Mouse (Mus musculus) limb, embryonic 13.5 days (tissue): ENCODE measurements around the gene Spn. TPM values are rescaled to one million over a fixed set of nuclear protein-coding genes. Genes with fewer than 3 reads are reported as not detected.
"Not testable (repeated sequence)": the region's sequence is repeated elsewhere in the genome, so short reads cannot be mapped to it uniquely, and the experiment has no call there.

ENCODE experiments used
- ATAC-seq: fragments of 200-750 bp; cut with Nextera tagmentation; 2 replicates; pipeline ENCODE4 v1.8.0; 2017; ENCODE audit warnings: low read depth, moderate number of reproducible peaks, moderate TSS enrichment; ENCODE audit not compliant: low FRiP score
- H3K27ac ChIP-seq: fragments of 300-500 bp; sonication (generic); 2 replicates; pipeline ENCODE4 v1.5.1; 2015; ENCODE audit warnings: inconsistent platforms, mild to moderate bottlenecking, moderate library complexity
- H3K27me3 ChIP-seq: fragments of 300-500 bp; sonication (generic); 2 replicates; pipeline ENCODE4 v1.6.1; 2015; ENCODE audit warnings: mild to moderate bottlenecking, inconsistent platforms
- H3K36me3 ChIP-seq: fragments of 300-500 bp; sonication (generic); 2 replicates; pipeline ENCODE4 v1.6.1; 2015; ENCODE audit warnings: inconsistent platforms, mild to moderate bottlenecking, moderate library complexity
- H3K4me1 ChIP-seq: fragments of 300-500 bp; sonication (generic); 2 replicates; pipeline ENCODE4 v1.6.1; 2015; ENCODE audit warnings: inconsistent platforms
- H3K4me2 ChIP-seq: fragments of 300-500 bp; sonication (generic); replicated peaks from 2 replicates; pipeline ENCODE4 v1.6.1; 2015; ENCODE audit warnings: inconsistent platforms, mild to moderate bottlenecking, moderate library complexity
- H3K4me3 ChIP-seq: fragments of 300-500 bp; sonication (generic); 2 replicates; pipeline ENCODE4 v1.5.1; 2015; ENCODE audit warnings: moderate library complexity, mild to moderate bottlenecking, inconsistent platforms
- H3K9ac ChIP-seq: fragments of 300-500 bp; sonication (generic); 2 replicates; pipeline ENCODE4 v1.6.1; 2015; ENCODE audit warnings: mild to moderate bottlenecking, inconsistent platforms
- H3K9me3 ChIP-seq: fragments of 300-500 bp; sonication (generic); 2 replicates; pipeline ENCODE4 v1.6.1; 2016; ENCODE audit warnings: inconsistent platforms
- WGBS: fragments of 180-500 bp; shearing (Covaris S2); methylation state at CpG from one replicate; pipeline ENCODE4 v1.1.7; 2015; 5-methylcytosine and 5-hydroxymethylcytosine counted together
- polyA plus RNA-seq: library from polyadenylated mRNA; unstranded; fragments of >200 nt; fragmentation: Nextera tagmentation; extraction: Ambion mirVana; gene quantifications from 2 replicates; pipeline ENCODE4 v1.2.1, GENCODE M21; 2015

The Spn gene
- 0.25 and 0.34 TPM in 2 replicates for polyA plus RNA-seq

DNA sequence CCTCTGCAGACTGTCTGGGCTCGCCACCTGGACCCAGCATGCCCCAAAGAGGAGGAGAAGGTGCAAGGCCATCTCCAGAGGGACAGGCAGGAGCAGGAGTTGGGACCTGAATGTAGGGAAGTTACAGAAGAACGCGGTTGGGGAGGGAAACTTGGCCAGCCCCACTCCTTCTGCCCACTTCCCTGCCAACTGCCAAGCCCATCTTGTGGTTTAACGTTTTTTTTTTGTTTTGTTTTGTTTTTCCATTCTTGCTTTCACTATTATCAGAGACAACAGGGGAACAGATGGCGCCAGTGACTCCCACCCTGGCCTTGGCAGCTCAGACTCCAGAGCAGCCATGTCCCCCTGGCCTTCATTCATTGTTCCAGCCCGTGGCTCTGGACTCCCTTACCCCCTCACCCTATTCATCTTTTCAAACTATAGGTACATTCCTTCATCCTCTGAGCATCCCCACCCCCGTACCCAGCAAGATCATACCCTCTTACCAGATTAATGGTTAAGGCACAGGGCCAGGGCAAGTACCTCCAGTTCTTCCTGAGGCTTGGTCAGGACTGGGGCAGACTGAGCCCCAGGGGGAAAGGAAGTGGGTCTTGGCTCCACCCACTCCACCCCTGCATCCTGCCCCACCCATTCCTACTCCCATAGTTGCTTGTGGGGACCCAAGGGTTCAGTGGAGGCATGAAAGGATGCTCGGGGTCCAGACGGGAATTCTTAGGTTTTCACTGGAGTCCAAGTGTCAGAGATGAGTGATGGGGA is at the start of gene Spn:
Gene Spn, minus strand, starts transcription at position 562 of the 756 bp plus-strand sequence.
- H3K9ac ChIP-seq, result no peak within 1 kb of the TSS
- no peak within 1 kb of the TSS for H3K4me3 ChIP-seq
- H3K9me3 ChIP-seq, result no peaks in the 10 kb centered on the region
- H3K27me3 ChIP-seq, result no peaks in the 10 kb centered on the region; the same call in 1 of the 2 replicates
- no peaks in the 10 kb centered on the region for H3K36me3 ChIP-seq
- H3K4me2 ChIP-seq, result no peak within 1 kb of the TSS
- no peak for ATAC-seq
- WGBS, result 69% methylated on average over 9 of the region's 9 CpGs
- H3K27ac ChIP-seq, result no peak within 1 kb of the TSS
- no peaks in the 10 kb centered on the region for H3K4me1 ChIP-seq

DNA sequence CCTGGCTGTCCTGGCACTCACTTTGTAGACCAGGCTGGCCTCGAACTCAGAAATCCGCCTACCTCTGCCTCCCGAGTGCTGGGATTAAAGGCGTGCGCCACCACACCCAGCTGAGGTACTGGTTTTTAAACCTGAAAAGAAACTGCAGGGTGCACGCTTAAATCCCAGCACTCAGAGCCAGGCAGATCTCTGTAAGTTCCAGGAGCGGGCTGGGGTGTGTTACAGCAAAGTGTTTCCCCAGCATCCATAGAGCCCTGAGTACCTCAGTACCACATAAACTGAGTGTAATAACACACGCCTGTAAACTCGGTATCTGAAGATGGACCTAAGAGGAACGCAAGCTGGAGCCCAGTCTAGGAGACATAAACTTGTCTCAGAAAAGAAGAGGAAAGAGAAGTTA is 49.7 kb upstream of the Spn start:
- H3K27ac ChIP-seq, result no peak overlapping the region
- no peak overlapping the region for H3K9ac ChIP-seq
- no peaks in the 10 kb centered on the region for H3K9me3 ChIP-seq
- H3K4me3 ChIP-seq, result no peak overlapping the region
- no peak overlapping the region for H3K4me2 ChIP-seq
- no peak for ATAC-seq
- H3K27me3 ChIP-seq, result no peaks in the 10 kb centered on the region
- peaks cover 14% of the 10 kb centered on the region for H3K36me3 ChIP-seq
- no peaks in the 10 kb centered on the region for H3K4me1 ChIP-seq
- whole genome bisulfite sequencing, result 73% methylated on average over 10 of the region's 10 CpGs

DNA sequence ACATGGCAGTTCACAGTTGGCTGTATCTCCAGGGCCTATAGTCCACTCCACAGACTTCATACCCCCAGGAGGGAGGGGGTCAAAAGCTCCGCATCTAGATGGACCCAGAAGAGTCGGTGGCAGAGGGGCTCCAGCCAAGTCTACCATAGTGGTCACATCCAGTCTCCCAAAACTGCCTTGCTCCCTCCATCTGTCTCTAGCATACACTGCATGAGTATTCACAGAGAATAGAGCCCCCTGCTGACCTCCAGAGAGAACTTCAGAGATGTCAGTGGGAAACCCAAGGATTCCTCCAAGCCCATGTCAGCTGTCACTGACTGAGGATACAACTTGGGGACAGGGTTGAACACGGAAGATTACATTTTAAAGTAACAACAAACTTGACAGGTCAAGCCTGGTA is 48.0 kb upstream of the Spn start:
- H3K27ac ChIP-seq, result no peak overlapping the region
- no peak overlapping the region for H3K9ac ChIP-seq
- H3K4me2 ChIP-seq, result no peak overlapping the region
- H3K27me3 ChIP-seq, result no peaks in the 10 kb centered on the region
- H3K4me3 ChIP-seq, result no peak overlapping the region
- no peaks in the 10 kb centered on the region for H3K4me1 ChIP-seq
- H3K36me3 ChIP-seq, result no peaks in the 10 kb centered on the region
- no peak for ATAC-seq
- 66% methylated on average over 3 of the region's 3 CpGs for WGBS
- H3K9me3 ChIP-seq, result no peaks in the 10 kb centered on the region

DNA sequence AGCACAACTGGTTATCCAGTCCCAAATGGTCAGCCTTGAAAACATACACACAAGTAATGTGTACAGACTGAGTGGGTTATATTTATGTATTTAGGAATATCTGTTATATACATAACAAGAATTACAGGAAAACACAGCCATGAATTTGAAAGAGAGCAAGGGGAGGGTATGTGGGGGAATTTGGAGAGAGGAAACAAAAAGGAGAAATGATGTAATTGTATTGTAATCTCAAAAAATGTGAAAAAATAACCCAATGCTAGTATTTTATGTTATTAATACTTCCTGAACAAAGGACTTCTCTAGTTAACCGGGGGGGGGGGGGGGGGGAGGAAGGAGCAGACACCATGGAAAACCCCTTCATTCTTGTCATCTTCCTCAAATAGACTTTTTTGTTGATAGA is 47.1 kb upstream of the Spn start:
- Histone ChIP-seq H3K4me2 (no peak overlapping the region), H3K36me3 (no peaks in the 10 kb centered on the region), H3K9ac (no peak overlapping the region), H3K9me3 (no peaks in the 10 kb centered on the region), H3K27ac (no peak overlapping the region), H3K27me3 (no peaks in the 10 kb centered on the region), H3K4me3 (no peak overlapping the region), H3K4me1 (no peaks in the 10 kb centered on the region)
- WGBS, result 42% methylated on average over 1 of the region's 1 CpGs
- no peak for ATAC-seq

DNA sequence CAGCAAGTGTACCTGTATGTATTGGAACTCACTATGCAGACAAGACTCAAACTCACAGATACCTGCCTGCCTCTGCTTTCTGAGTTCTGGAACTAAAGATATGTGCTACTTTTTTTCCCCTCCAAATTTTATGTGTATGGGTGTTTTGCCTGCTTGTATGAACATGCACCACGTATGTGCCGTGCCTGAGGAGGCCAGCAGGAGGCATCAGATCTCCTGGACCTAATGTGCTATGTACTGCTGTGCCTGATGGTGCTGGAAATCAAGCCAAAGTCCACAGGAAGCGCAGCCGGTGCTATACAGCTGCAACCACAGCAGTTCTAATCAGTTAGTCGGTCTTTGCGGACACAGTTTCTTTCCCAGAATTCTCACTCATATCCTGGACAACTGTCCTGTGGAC is 46.2 kb upstream of the Spn start:
- ATAC-seq, result no peak
- Histone ChIP-seq H3K4me2 (no peak overlapping the region), H3K9ac (no peak overlapping the region), H3K36me3 (no peaks in the 10 kb centered on the region), H3K9me3 (0 out of 2 replicates have a peak, but pooled peaks cover 3% of the 10 kb centered on the region), H3K27ac (no peak overlapping the region), H3K4me3 (no peak overlapping the region), H3K4me1 (no peaks in the 10 kb centered on the region), H3K27me3 (no peaks in the 10 kb centered on the region)
- 72% methylated on average over 6 of the region's 6 CpGs for WGBS

DNA sequence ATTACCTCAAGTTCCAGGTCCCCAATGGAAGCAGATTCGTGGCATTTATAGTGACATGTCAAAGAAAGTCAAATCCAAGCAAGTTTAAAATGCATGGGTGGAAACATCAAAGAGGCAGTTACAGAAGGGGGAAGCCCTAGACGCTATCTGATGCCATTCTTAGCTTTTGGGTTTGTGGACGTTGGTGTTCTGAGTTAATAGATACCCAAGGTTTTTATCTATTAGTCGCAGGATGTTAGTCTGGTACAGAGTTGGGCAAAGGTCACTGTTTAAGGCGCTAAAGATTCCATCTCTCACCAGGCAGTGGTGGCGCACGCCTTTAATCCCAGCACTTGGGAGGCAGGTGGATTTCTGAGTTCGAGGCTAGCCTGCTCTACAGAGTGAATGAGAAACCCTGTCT is 45.7 kb upstream of the Spn start:
- WGBS, result 79% methylated on average over 8 of the region's 8 CpGs
- H3K4me1 ChIP-seq, result no peaks in the 10 kb centered on the region
- H3K9me3 ChIP-seq, result 0 out of 2 replicates have a peak, but pooled peaks cover 3% of the 10 kb centered on the region

DNA sequence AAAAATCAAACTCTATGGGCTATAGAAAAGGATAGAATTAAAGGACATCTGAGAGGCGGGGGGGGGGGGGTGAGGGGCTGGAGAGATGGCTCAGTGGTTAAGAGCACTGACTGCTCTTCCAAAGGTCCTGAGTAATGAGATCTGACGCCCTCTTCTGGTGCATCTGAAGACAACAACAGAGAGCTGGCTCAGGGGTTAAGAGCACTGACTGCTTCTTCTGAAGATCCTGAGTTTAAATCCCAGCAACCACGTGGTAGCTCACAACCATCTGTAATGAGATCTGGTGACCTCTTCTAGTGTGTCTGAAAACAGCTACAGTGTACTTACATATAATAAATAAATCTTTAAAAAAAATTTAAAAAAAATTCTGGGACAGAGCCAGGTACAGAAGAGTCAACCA is 44.1 kb upstream of the Spn start:
- H3K4me1 ChIP-seq, H3K27me3 ChIP-seq, H3K4me3 ChIP-seq, H3K4me2 ChIP-seq, H3K27ac ChIP-seq, ATAC-seq, H3K9ac ChIP-seq, H3K36me3 ChIP-seq, H3K9me3 ChIP-seq: not testable (repeated sequence)
- 34% methylated on average over 3 of the region's 3 CpGs for WGBS

More for the DNA sequence above, 45.7 kb upstream of the Spn start:
- H3K27ac ChIP-seq, result no peak overlapping the region
- H3K4me2 ChIP-seq, result no peak overlapping the region
- H3K36me3 ChIP-seq, result no peaks in the 10 kb centered on the region
- no peak overlapping the region for H3K4me3 ChIP-seq
- no peaks in the 10 kb centered on the region for H3K27me3 ChIP-seq
- ATAC-seq, result no peak
- no peak overlapping the region for H3K9ac ChIP-seq

DNA sequence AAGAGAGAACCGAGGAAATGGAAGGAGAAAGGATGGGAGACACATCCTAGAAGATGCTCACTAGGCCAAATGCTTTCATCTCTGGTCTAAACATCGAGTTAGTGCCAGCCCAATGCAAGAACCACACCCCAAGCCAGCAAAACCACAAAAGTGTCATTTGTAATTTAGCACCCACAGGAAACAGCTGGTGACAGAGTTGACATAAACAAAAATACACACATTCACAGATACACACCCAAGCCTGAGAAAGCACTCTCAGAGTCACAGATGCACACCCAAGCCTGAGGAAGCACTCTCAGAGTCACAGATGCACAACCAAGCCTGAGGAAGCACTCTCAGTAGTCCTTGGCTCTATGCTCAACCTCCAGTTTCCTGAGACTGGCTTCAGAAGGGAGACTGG is 43.2 kb upstream of the Spn start:
- H3K4me1 ChIP-seq, result no peaks in the 10 kb centered on the region
- H3K4me2 ChIP-seq, result no peak overlapping the region
- H3K4me3 ChIP-seq, result no peak overlapping the region
- no peaks in the 10 kb centered on the region for H3K36me3 ChIP-seq
- 67% methylated on average over 2 of the region's 2 CpGs for WGBS
- H3K9ac ChIP-seq, result no peak overlapping the region
- 0 out of 2 replicates have a peak, but pooled peaks cover 3% of the 10 kb centered on the region for H3K9me3 ChIP-seq
- H3K27ac ChIP-seq, result no peak overlapping the region
- no peak for ATAC-seq
- H3K27me3 ChIP-seq, result no peaks in the 10 kb centered on the region

DNA sequence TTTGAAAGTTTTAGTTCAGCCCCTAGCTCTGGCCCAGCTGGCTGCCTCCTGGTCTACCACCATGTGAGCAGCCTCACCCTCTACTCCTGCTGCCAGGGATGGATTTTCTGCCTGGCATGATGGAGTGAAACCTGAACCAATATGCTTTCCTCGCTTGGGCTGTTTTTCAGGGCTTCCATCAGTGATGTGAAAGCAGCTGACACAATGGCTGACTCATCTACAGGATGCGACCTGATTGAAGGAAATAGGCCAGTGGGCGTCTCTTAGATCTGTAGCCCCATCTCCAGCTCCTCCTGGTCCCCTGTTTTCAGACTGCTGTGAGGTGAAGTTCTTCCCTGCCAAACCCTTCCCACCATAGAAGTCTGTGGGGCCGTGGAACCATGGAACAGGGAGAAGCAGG is 39.3 kb upstream of the Spn start:
- 81% methylated on average over 4 of the region's 4 CpGs for WGBS
- Histone ChIP-seq H3K4me1 (no peaks in the 10 kb centered on the region), H3K9me3 (0 out of 2 replicates have a peak, but pooled peaks cover 3% of the 10 kb centered on the region), H3K27ac (no peak overlapping the region), H3K9ac (no peak overlapping the region), H3K4me2 (no peak overlapping the region), H3K27me3 (no peaks in the 10 kb centered on the region), H3K36me3 (no peaks in the 10 kb centered on the region), H3K4me3 (no peak overlapping the region)
- no peak for ATAC-seq

DNA sequence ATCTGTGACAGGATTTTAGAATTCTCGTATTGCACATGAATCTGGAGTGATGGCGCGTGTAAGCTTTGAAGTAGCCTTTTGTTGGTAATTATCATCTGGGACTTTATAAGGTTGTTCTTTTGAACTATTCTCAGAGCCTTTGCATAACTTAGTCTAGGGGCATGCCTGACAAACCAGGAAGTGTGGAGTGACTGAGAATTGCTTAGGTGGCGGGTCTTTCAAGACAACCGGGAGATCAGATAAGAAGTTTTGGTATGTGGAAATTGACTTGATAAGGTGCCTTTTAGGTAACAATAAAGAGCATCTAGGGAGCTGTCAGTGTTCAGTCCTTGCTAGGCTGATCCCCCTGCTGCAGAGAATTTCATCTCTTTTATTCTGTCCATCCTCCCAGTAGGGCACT is 28.9 kb upstream of the Spn start:
- ATAC-seq, result no peak

DNA sequence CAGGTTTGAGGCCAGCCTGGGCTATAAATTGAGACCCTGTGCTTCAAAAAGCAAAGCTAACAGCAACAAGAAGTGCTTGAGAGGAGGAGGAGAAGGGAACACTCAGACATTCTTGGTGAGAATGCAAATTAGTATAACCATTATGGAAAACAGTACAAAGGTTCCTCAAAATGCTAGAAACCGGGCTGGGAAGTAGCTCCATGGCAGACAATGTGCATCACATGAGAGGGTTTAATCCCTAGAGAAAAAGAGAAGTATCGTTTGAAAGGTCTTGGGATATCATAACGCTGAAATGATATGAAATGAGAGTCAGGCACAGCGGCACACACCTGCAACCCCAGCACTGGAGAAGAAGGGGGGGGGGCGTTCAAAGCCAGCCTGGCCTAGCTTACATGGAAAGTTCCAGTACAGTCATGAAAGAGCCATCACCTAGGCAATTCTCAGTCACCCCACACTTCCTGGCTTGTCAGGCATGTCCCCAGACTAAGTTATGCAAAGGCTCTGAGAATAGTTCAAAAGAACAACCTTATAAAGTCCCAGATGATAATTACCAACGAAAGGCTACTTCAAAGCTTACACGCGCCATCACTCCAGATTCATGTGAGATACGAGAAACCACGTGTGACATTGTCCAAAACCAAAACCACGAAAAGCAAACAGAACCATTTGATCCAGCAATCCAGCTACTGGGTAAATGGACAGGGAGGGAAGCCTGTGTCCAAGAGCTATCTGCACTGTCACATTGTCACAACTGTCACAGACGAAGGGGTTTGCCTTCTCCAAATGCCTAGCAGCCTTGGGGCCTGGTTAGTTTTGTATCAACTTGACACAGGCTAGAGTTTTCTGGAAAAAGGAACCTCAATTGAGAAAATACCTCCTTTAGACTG is 28.2 kb upstream of the Spn start:
- no peaks in the 10 kb centered on the region for H3K36me3 ChIP-seq
- no peak overlapping the region for H3K4me2 ChIP-seq
- 85% methylated on average over 12 of the region's 12 CpGs for WGBS
- no peak overlapping the region for H3K9ac ChIP-seq
- no peaks in the 10 kb centered on the region for H3K4me1 ChIP-seq
- no peaks in the 10 kb centered on the region for H3K9me3 ChIP-seq
- H3K4me3 ChIP-seq, result no peak overlapping the region
- H3K27me3 ChIP-seq, result no peaks in the 10 kb centered on the region
- ATAC-seq, result no peak
- H3K27ac ChIP-seq, result no peak overlapping the region

More for the DNA sequence above, 28.9 kb upstream of the Spn start:
- Histone ChIP-seq H3K27ac (no peak overlapping the region), H3K4me2 (no peak overlapping the region), H3K9ac (no peak overlapping the region), H3K9me3 (no peaks in the 10 kb centered on the region), H3K4me1 (no peaks in the 10 kb centered on the region), H3K27me3 (no peaks in the 10 kb centered on the region), H3K4me3 (no peak overlapping the region), H3K36me3 (no peaks in the 10 kb centered on the region)
- WGBS, result 84% methylated on average over 5 of the region's 5 CpGs

DNA sequence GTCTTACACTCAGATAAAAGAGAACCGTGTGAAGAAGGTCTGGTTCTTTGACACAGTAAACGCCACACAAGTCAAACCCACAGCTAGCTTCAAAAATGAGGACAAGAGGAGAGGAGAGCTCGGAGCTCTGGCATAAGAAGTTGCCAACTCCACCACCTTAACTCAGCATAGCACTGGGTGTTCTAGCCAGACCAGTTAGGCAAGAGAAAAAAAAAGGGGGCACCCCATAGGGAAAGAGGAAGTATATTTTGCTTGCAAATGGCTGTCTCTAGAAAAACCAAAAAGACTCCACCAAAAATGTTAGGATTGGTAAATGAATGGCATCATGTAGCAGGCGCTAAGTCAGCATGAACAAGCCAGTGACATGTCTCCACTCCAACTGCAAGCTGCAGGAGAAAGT is 26.4 kb upstream of the Spn start:
- 88% methylated on average over 4 of the region's 4 CpGs for WGBS

More for the DNA sequence above, 26.4 kb upstream of the Spn start:
- Histone ChIP-seq H3K4me2 (no peak overlapping the region), H3K4me1 (no peaks in the 10 kb centered on the region), H3K9ac (no peak overlapping the region), H3K27me3 (no peaks in the 10 kb centered on the region), H3K4me3 (no peak overlapping the region), H3K9me3 (no peaks in the 10 kb centered on the region), H3K36me3 (no peaks in the 10 kb centered on the region), H3K27ac (no peak overlapping the region)
- ATAC-seq, result no peak
